Mouse (Mus musculus) brain, embryonic 14.5 days (tissue): ENCODE data around the gene Rnase9.

Experiments used
- CTCF ChIP-seq: fragments of 200-500 bp; IDR thresholded peaks from 2 replicates; pipeline ENCODE4 v1.5.1; 2012; ENCODE audit warnings: inconsistent platforms, mild to moderate bottlenecking, moderate library complexity, borderline replicate concordance; ENCODE audit not compliant: insufficient read depth, insufficient read length; ENCODE audit errors: extremely low read depth
- POLR2A ChIP-seq: fragments of 200-500 bp; IDR thresholded peaks from 2 replicates; pipeline ENCODE4 v1.6.1; 2012; ENCODE audit warnings: mild to moderate bottlenecking, inconsistent platforms, borderline replicate concordance; ENCODE audit not compliant: poor library complexity, insufficient read depth, insufficient read length, severe bottlenecking; ENCODE audit errors: extremely low read depth

GRCm38 (mm10) chr14:50997999-50998666 is 43.5 kb downstream of the Rnase9 start:
- TF ChIP-seq POLR2A (no peak), CTCF (no peak)
